26 mouse cellular contexts compared by ENCODE assay signal in genomic region chr17:44632941-44633340, GRCm38 (mm10).
DNase-seq lines count a peak whose midpoint lies in the region; ATAC-seq and TF ChIP-seq lines count a peak whose summit lies in the region.
"Had no signal": no experiment of that assay in that cellular context is flagged by ENCODE, and none has a peak within 500 bp of the region (broad histone marks: within the 10 kb centered on the region; RNA-seq: fewer than 3 reads in every experiment).

No protein-coding gene starts in this region.

- no peak for TF ChIP-seq EP300 in heart, adult 2 months (IDR thresholded peaks at IDR 0.05; ENCODE audit: insufficient read depth, low read depth, low read length)

- no peaks in the 10 kb centered on the region for H3K4me1 ChIP-seq in heart, adult 2 months (ENCODE audit: control insufficient read depth, insufficient read depth, low read length)
- H3K4me1 ChIP-seq: embryonic facial prominence, embryonic 15.5 days; forebrain, embryonic 15.5 days had no signal

- 100% methylated on average over 2 of the region's 2 CpGs for WGBS in heart, adult 2 months

- H3K4me3 ChIP-seq in heart, adult 2 months: no peak overlapping the region
- no peak overlapping the region for H3K4me3 ChIP-seq in left cerebral cortex, adult 2 months
- H3K4me3 ChIP-seq: embryonic facial prominence, embryonic 13.5 days; embryonic facial prominence, embryonic 15.5 days; erythroblast, embryonic 14.5 days; forebrain, embryonic 13.5 days; forebrain, embryonic 15.5 days had no signal

- ATAC-seq in megakaryocyte progenitor cell, adult 5-6 weeks (replicated peaks; ENCODE audit: poor library complexity): peak; percentile 64
- ATAC-seq: forebrain, embryonic 13.5 days; forebrain, embryonic 15.5 days; Patski had no signal

- TF ChIP-seq POLR2A in heart, adult 2 months (IDR thresholded peaks at IDR 0.05; ENCODE audit: insufficient read depth, low read depth, low read length): no peak

- H3K36me3 ChIP-seq in heart, adult 2 months (ENCODE audit: control insufficient read depth, insufficient read depth, low read length): no peaks in the 10 kb centered on the region
- H3K36me3 ChIP-seq: forebrain, embryonic 15.5 days; G1E had no signal

- no peak overlapping the region for H3K27ac ChIP-seq in heart, adult 2 months
- peak overlapping the region; percentile 26; the same call in 1 of the 2 replicates for H3K27ac ChIP-seq in left cerebral cortex, adult 2 months
- H3K27ac ChIP-seq: embryonic facial prominence, embryonic 13.5 days; embryonic facial prominence, embryonic 15.5 days; forebrain, embryonic 13.5 days; forebrain, embryonic 15.5 days had no signal

- intact Hi-C loops in heart, adult 2 months (cut with DNase I): no loop called here
- intact Hi-C loops in left cerebral cortex, adult 2 months (cut with DNase I): no loop called here

- H3K9ac ChIP-seq in heart, adult 2 months (ENCODE audit: low read depth, low read length): no peak overlapping the region
- H3K9ac ChIP-seq: embryonic facial prominence, embryonic 13.5 days; embryonic facial prominence, embryonic 15.5 days; forebrain, embryonic 13.5 days; forebrain, embryonic 15.5 days; forebrain, postnatal 0 days had no signal

- no peaks in the 10 kb centered on the region for H3K27me3 ChIP-seq in heart, adult 2 months (ENCODE audit: control insufficient read depth, insufficient read depth, low read length)
- H3K27me3 ChIP-seq: CH12.LX; embryonic facial prominence, embryonic 13.5 days; embryonic facial prominence, embryonic 15.5 days; forebrain, embryonic 13.5 days; forebrain, embryonic 15.5 days; Patski had no signal

- H3K79me2 ChIP-seq in heart, adult 2 months (replicated peaks; ENCODE audit: control insufficient read depth, insufficient read depth, low read length): no peaks in the 10 kb centered on the region

- no peak for TF ChIP-seq CTCF in heart, adult 2 months (IDR thresholded peaks at IDR 0.05)
- TF ChIP-seq CTCF in left cerebral cortex, adult 2 months (IDR thresholded peaks at IDR 0.05): no peak

- DNase-seq in heart, adult 11 months: peak; percentile 16
- DNase-seq in heart, adult 2 months: no peak
- DNase-seq in left cerebral cortex, adult 2 months (ENCODE audit: extremely low spot score in 1 of 2, low spot score in 2 of 2): no peak
- DNase-seq in left cerebral cortex, adult 11 months (ENCODE audit: low spot score): no peak
- peak; percentile 37 for DNase-seq in gonadal fat pad, adult 2 months (ENCODE audit: low read depth)
- DNase-seq in cerebellum, adult 9-10 months: no peak
- DNase-seq in thymus, postnatal 0 days (ENCODE audit: low spot score): no peak
- DNase-seq: adrenal gland, adult 8-10 months; adrenal gland, postnatal 14 days; adrenal gland, postnatal 36 days; cerebellum, adult 11-12 months; cerebellum, adult 2 months; cerebellum, adult 9-11 months; cerebellum, postnatal 14 days; cerebellum, postnatal 36 days; embryo, embryonic 11 days; forebrain, postnatal 0 days had no signal

Comparison
In these comparisons a context has a peak if more than half of its experiments do, and no peak if none do; other contexts are left out.
1. DNase-seq: peak in heart, adult 11 months (single experiment) and gonadal fat pad, adult 2 months (single experiment); none in heart, adult 2 months (0 of 2), left cerebral cortex, adult 2 months (0 of 2), left cerebral cortex, adult 11 months (single experiment), cerebellum, adult 9-10 months (single experiment) and thymus, postnatal 0 days (single experiment).